Mouse (Mus musculus) liver, embryonic 14.5 days (tissue): ENCODE results near the gene Vkorc1. TPM values are rescaled to one million over a fixed set of nuclear protein-coding genes. Genes with fewer than 3 reads are reported as not detected.
A peak's percentile ranks its signal among the peaks of the same experiment; 100 is the strongest.

ENCODE experiments used
- ATAC-seq: fragments of 200-750 bp; cut with Nextera tagmentation; 2 replicates; pipeline ENCODE4 v1.8.0; 2017; ENCODE audit warnings: moderate number of reproducible peaks, mild to moderate bottlenecking, moderate library complexity; ENCODE audit not compliant: insufficient read depth
- DNase-seq, 3 experiments: peaks; one replicate each; pipeline ENCODE4 v3.0.0-alpha.2; 2012 to 2013; ENCODE audit warnings: low read depth in 3 of 3, low spot score in 3 of 3
- H3K27ac ChIP-seq: fragments of 300-500 bp; sonication (generic); 2 replicates; pipeline ENCODE4 v1.5.1; 2014; ENCODE audit warnings: moderate library complexity, mild to moderate bottlenecking, control low read depth, inconsistent platforms
- H3K27me3 ChIP-seq: fragments of 300-500 bp; sonication (generic); 2 replicates; pipeline ENCODE4 v1.6.1; 2014; ENCODE audit warnings: mild to moderate bottlenecking, low read length, moderate library complexity; ENCODE audit not compliant: control insufficient read depth, insufficient read depth
- H3K36me3 ChIP-seq: fragments of 300-500 bp; sonication (generic); replicated peaks from 2 replicates; pipeline ENCODE4 v1.6.1; 2014; ENCODE audit warnings: low read depth; ENCODE audit not compliant: control insufficient read depth, insufficient read depth
- H3K4me1 ChIP-seq, 2 experiments: fragments of 200-500 bp in 1 of 2; fragments of 300-500 bp in 1 of 2; sonication (generic) in 1 of 2; replicated peaks; 2 replicates each; pipeline ENCODE4 v1.6.1; 2012 to 2014; ENCODE audit warnings: antibody characterized with exemption in 1 of 2, inconsistent platforms in 1 of 2, low read length in 1 of 2; ENCODE audit not compliant: control insufficient read depth in 2 of 2, insufficient read depth in 2 of 2
- H3K4me2 ChIP-seq: fragments of 300-500 bp; sonication (generic); 2 replicates; pipeline ENCODE4 v1.6.1; 2014; ENCODE audit warnings: low read depth, mild to moderate bottlenecking, control low read depth, moderate library complexity
- H3K4me3 ChIP-seq, 2 experiments: fragments of 200-500 bp in 1 of 2; fragments of 300-500 bp in 1 of 2; sonication (generic) in 1 of 2; 2 replicates each; pipeline ENCODE4 v1.5.1; 2012 to 2014; ENCODE audit warnings: low read depth in 2 of 2, low read length in 2 of 2, mild to moderate bottlenecking in 2 of 2, control low read depth in 1 of 2, inconsistent platforms in 1 of 2, moderate library complexity in 1 of 2; ENCODE audit not compliant: insufficient read depth in 1 of 2
- H3K9ac ChIP-seq: fragments of 300-500 bp; sonication (generic); replicated peaks from 2 replicates; pipeline ENCODE4 v1.6.1; 2014; ENCODE audit warnings: mild to moderate bottlenecking, control low read depth, moderate library complexity
- H3K9me3 ChIP-seq: fragments of 300-500 bp; sonication (generic); 2 replicates; pipeline ENCODE4 v1.6.1; 2016; ENCODE audit warnings: low read length, mixed read lengths; ENCODE audit not compliant: control insufficient read depth
- CTCF ChIP-seq: IDR thresholded peaks from 2 replicates; pipeline ENCODE4 v1.5.1; 2016; ENCODE audit warnings: antibody characterized with exemption, low read depth, control low read depth
- EP300 ChIP-seq: IDR thresholded peaks from 2 replicates; pipeline ENCODE4 v1.6.1; 2016; ENCODE audit warnings: antibody characterized with exemption, low read depth
- WGBS: fragments of 180-500 bp; shearing (Covaris S2); extraction: QIAGEN DNeasy Blood & Tissue Kit; methylation state at CpG from one replicate; pipeline ENCODE4 v1.1.7; 2014; ENCODE audit not compliant: insufficient replicate concordance; 5-methylcytosine and 5-hydroxymethylcytosine counted together
- polyA plus RNA-seq, 2 experiments: library from polyadenylated mRNA; depleted of rRNA in 1 of 2; stranded (reverse) in 1 of 2; unstranded in 1 of 2; fragments of >200 nt; fragmentation: Nextera tagmentation in 1 of 2; extraction: Ambion mirVana in 1 of 2; gene quantifications; 2 replicates each; pipeline versions ENCODE4 v1.2.1 to v1.2.3; 2012 to 2014

Vkorc1 gene
- polyA plus RNA-seq, 2 experiments, result 74.0 to 107 TPM

DNA sequence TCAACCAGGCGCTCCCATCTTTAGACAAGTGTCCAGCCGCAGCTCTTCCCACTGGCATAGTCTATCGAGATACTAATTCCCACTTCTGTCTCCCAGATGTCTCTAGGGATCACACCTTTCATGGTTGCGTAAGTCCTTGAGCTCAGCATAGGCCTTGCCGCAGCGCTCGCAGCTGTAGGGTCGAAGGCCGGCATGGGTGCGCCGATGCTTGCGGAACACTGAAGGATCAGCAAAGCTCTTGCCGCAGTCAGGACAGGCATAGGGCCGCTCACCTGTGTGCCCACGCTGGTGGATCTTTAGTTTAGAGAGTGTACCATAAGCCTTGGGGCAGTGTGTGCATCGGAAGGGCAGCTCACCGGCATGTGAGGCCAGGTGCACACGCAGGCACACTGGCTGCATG, 27.8 kb downstream of the Vkorc1 start:
- Histone ChIP-seq H3K4me1 (peaks cover 7 to 8% of the 10 kb centered on the region in 2 experiments; a peak in 2 of 4 replicates), H3K9ac (no peak overlapping the region), H3K4me2 (no peak overlapping the region), H3K4me3 (no peak overlapping the region), H3K27ac (no peak overlapping the region), H3K36me3 (peaks cover 10% of the 10 kb centered on the region), H3K27me3 (no peaks in the 10 kb centered on the region), H3K9me3 (no peaks in the 10 kb centered on the region)
- ATAC-seq (no peak), DNase-seq (no peak)
- 91% methylated on average over 18 of the region's 18 CpGs for WGBS
- TF ChIP-seq EP300 (no peak), CTCF (no peak)

DNA sequence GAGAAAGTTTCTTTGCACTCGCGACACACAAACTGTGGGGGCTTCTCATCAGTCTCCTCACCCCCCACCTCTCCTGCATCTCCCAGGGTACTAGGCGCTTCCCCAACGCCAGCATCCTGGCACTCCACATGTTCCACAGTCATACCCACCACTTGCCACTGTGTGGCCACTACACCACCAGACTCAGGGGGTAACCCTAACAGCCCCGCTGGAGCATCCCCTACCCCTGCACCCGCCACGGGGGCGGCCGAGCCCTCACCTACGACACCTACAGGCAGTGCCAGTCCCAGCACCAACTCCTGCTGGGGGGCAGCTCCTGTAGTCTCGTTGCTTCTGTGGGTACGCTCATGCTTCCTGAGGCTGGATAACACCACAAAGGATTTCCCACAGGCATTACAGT, 29.0 kb downstream of the Vkorc1 start:
- Histone ChIP-seq H3K36me3 (peaks cover 10% of the 10 kb centered on the region), H3K4me3 (no peak overlapping the region)

DNA sequence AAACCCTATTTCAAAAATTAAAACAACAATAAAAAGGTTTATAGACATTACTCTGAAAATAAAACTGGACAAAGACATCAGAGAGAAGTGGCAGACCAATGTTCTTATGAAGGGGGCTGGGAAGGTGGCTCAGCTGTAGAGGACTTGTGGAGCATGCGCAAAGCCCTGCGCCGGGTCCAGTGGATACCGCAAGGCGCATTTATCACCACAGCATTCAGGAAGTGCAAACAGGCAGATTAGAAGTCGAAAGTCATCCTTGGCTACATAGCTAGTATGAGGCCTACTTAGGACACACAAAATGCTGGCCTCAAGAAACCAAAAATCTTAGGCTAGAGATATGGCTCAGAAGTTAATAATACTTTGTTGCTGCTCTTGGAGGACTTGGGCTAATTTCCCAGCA, 37.2 kb downstream of the Vkorc1 start:
- Histone ChIP-seq H3K9me3 (no peaks in the 10 kb centered on the region), H3K27ac (no peak overlapping the region), H3K4me1 (peaks cover 0 to 3% of the 10 kb centered on the region in 2 experiments; a peak in 1 of 4 replicates), H3K4me3 (no peak overlapping the region), H3K9ac (no peak overlapping the region), H3K36me3 (no peaks in the 10 kb centered on the region), H3K27me3 (no peaks in the 10 kb centered on the region), H3K4me2 (no peak overlapping the region)
- DNase-seq, result no peak
- 21% methylated on average over 6 of the region's 6 CpGs for WGBS
- peak; percentile 51; the same call in 1 of the 2 replicates for ATAC-seq
- TF ChIP-seq EP300 (no peak), CTCF (no peak)

More for the DNA sequence above, 29.0 kb downstream of the Vkorc1 start:
- no peak for TF ChIP-seq CTCF
- TF ChIP-seq EP300, result no peak
- no peaks in the 10 kb centered on the region for H3K27me3 ChIP-seq
- H3K9me3 ChIP-seq, result no peaks in the 10 kb centered on the region
- no peak overlapping the region for H3K4me2 ChIP-seq
- H3K4me1 ChIP-seq, result peaks cover 2% of the 10 kb centered on the region in 2 experiments; a peak in 1 of 4 replicates
- H3K27ac ChIP-seq, result no peak overlapping the region
- ATAC-seq (no peak), DNase-seq (no peak)
- H3K9ac ChIP-seq, result no peak overlapping the region
- WGBS, result 90% methylated on average over 12 of the region's 12 CpGs

- Histone ChIP-seq H3K4me1 (0 out of 4 replicates have a peak, but pooled peaks cover 0 to 7% of the 10 kb centered on the region in 2 experiments), H3K27ac (no peak overlapping the region), H3K9me3 (no peaks in the 10 kb centered on the region), H3K36me3 (no peaks in the 10 kb centered on the region), H3K4me3 (no peak overlapping the region), H3K4me2 (no peak overlapping the region), H3K27me3 (no peaks in the 10 kb centered on the region), H3K9ac (no peak overlapping the region)
- DNase-seq (no peak), ATAC-seq (no peak)
- no peak for TF ChIP-seq EP300
- no peak for TF ChIP-seq CTCF
- 63% methylated on average over 5 of the region's 5 CpGs for WGBS
These were observed 44.5 kb downstream of the Vkorc1 start for GRCm38 (mm10) chr7:127850906-127851305.

- Histone ChIP-seq H3K27me3 (no peaks in the 10 kb centered on the region), H3K4me3 (no peak overlapping the region), H3K9ac (no peak overlapping the region), H3K36me3 (no peaks in the 10 kb centered on the region), H3K4me1 (0 out of 4 replicates have a peak, but pooled peaks cover 0 to 7% of the 10 kb centered on the region in 2 experiments), H3K27ac (no peak overlapping the region), H3K4me2 (no peak overlapping the region), H3K9me3 (no peaks in the 10 kb centered on the region)
- ATAC-seq (peak; percentile 51; the same call in 1 of the 2 replicates), DNase-seq (no peak)
- no peak for TF ChIP-seq CTCF
- no peak for TF ChIP-seq EP300
- WGBS, result 35% methylated on average over 6 of the region's 6 CpGs
These were observed 45.2 kb downstream of the Vkorc1 start for GRCm38 (mm10) chr7:127849973-127850875.

Other genes with a start within 250 kb of the Vkorc1 start
- gene Bcl7c, start 186.7 kb downstream of the Vkorc1 start, polyA plus RNA-seq (2012; rRNA removed), result 11.6 and 12.5 TPM in 2 replicates
- 21.7 and 27.9 TPM in 2 replicates for gene Bcl7c, start 186.7 kb downstream of the Vkorc1 start, polyA plus RNA-seq (2014; fragmentation: Nextera tagmentation; extraction: Ambion mirVana)
- 2.6 and 4.3 TPM in 2 replicates for gene Ctf1, start 182.9 kb downstream of the Vkorc1 start, polyA plus RNA-seq (2012; rRNA removed)
- 1.7 and 2.5 TPM in 2 replicates for gene Ctf1, start 182.9 kb downstream of the Vkorc1 start, polyA plus RNA-seq (2014; fragmentation: Nextera tagmentation; extraction: Ambion mirVana)
- not detected in 2 replicates for gene Ctf2, start 163.5 kb downstream of the Vkorc1 start, polyA plus RNA-seq (2012; rRNA removed)
- gene Ctf2, start 163.5 kb downstream of the Vkorc1 start, polyA plus RNA-seq (2014; fragmentation: Nextera tagmentation; extraction: Ambion mirVana), result 0.05 and 0.15 TPM in 2 replicates
- gene Fbxl19, start 151.1 kb downstream of the Vkorc1 start, polyA plus RNA-seq (2012; rRNA removed), result 10.8 and 11.3 TPM in 2 replicates
- 0.85 and 1.1 TPM in 2 replicates for gene Fbxl19, start 151.1 kb downstream of the Vkorc1 start, polyA plus RNA-seq (2014; fragmentation: Nextera tagmentation; extraction: Ambion mirVana)
- 6.9 and 7.2 TPM in 2 replicates for gene Orai3, start 125.8 kb downstream of the Vkorc1 start, polyA plus RNA-seq (2012; rRNA removed)
- 3.9 and 4.9 TPM in 2 replicates for gene Orai3, start 125.8 kb downstream of the Vkorc1 start, polyA plus RNA-seq (2014; fragmentation: Nextera tagmentation; extraction: Ambion mirVana)
- gene Setd1a, start 118.9 kb downstream of the Vkorc1 start, polyA plus RNA-seq (2012; rRNA removed), result 5.7 TPM in 2 replicates
- gene Setd1a, start 118.9 kb downstream of the Vkorc1 start, polyA plus RNA-seq (2014; fragmentation: Nextera tagmentation; extraction: Ambion mirVana), result 10.5 and 12.3 TPM in 2 replicates
- 1.2 TPM in 1 of 2 replicates, not detected in the other for gene Gm49388, start 110.0 kb downstream of the Vkorc1 start, polyA plus RNA-seq (2012; rRNA removed)
- not detected in 2 replicates for gene Gm49388, start 110.0 kb downstream of the Vkorc1 start, polyA plus RNA-seq (2014; fragmentation: Nextera tagmentation; extraction: Ambion mirVana)
- gene Hsd3b7, start 95.0 kb downstream of the Vkorc1 start, polyA plus RNA-seq (2012; rRNA removed), result 44.8 and 45.5 TPM in 2 replicates
- 44.8 and 45.5 TPM in 2 replicates for gene Hsd3b7, start 95.0 kb downstream of the Vkorc1 start, polyA plus RNA-seq (2014; fragmentation: Nextera tagmentation; extraction: Ambion mirVana)
- gene Stx4a, start 71.3 kb downstream of the Vkorc1 start, polyA plus RNA-seq (2012; rRNA removed), result 20.4 and 34.9 TPM in 2 replicates
- 7.2 and 8.1 TPM in 2 replicates for gene Stx4a, start 71.3 kb downstream of the Vkorc1 start, polyA plus RNA-seq (2014; fragmentation: Nextera tagmentation; extraction: Ambion mirVana)
- gene Stx1b, start 71.1 kb downstream of the Vkorc1 start, polyA plus RNA-seq (2012; rRNA removed), result 0.95 and 1.1 TPM in 2 replicates
- gene Stx1b, start 71.1 kb downstream of the Vkorc1 start, polyA plus RNA-seq (2014; fragmentation: Nextera tagmentation; extraction: Ambion mirVana), result 0.05 and 0.21 TPM in 2 replicates
- 5.8 and 6.7 TPM in 2 replicates for gene Zfp646, start 19.4 kb downstream of the Vkorc1 start, polyA plus RNA-seq (2012; rRNA removed)
- 4.6 and 5.1 TPM in 2 replicates for gene Zfp646, start 19.4 kb downstream of the Vkorc1 start, polyA plus RNA-seq (2014; fragmentation: Nextera tagmentation; extraction: Ambion mirVana)
- 3.0 TPM in 2 replicates for gene Zfp668, start 18.8 kb downstream of the Vkorc1 start, polyA plus RNA-seq (2012; rRNA removed)
- gene Zfp668, start 18.8 kb downstream of the Vkorc1 start, polyA plus RNA-seq (2014; fragmentation: Nextera tagmentation; extraction: Ambion mirVana), result 3.9 and 4.3 TPM in 2 replicates
- gene Prss53, start 4.6 kb downstream of the Vkorc1 start, polyA plus RNA-seq (2012; rRNA removed), result 0.38 and 0.48 TPM in 2 replicates
- 0.05 and 0.29 TPM in 2 replicates for gene Prss53, start 4.6 kb downstream of the Vkorc1 start, polyA plus RNA-seq (2014; fragmentation: Nextera tagmentation; extraction: Ambion mirVana)
- not detected in 2 replicates for gene Gm21974, start 163 bp downstream of the Vkorc1 start, polyA plus RNA-seq (2012; rRNA removed)
- not detected in 2 replicates for gene Gm21974, start 163 bp downstream of the Vkorc1 start, polyA plus RNA-seq (2014; fragmentation: Nextera tagmentation; extraction: Ambion mirVana)
- 28.0 and 29.7 TPM in 2 replicates for gene Bckdk, start 8.5 kb upstream of the Vkorc1 start, polyA plus RNA-seq (2012; rRNA removed)
- gene Bckdk, start 8.5 kb upstream of the Vkorc1 start, polyA plus RNA-seq (2014; fragmentation: Nextera tagmentation; extraction: Ambion mirVana), result 68.3 and 76.0 TPM in 2 replicates
- gene Kat8, start 16.9 kb upstream of the Vkorc1 start, polyA plus RNA-seq (2012; rRNA removed), result 9.6 and 13.7 TPM in 2 replicates
- 15.7 and 17.6 TPM in 2 replicates for gene Kat8, start 16.9 kb upstream of the Vkorc1 start, polyA plus RNA-seq (2014; fragmentation: Nextera tagmentation; extraction: Ambion mirVana)
- gene Prss8, start 34.5 kb upstream of the Vkorc1 start, polyA plus RNA-seq (2012; rRNA removed), result 8.3 and 12.6 TPM in 2 replicates
- gene Prss8, start 34.5 kb upstream of the Vkorc1 start, polyA plus RNA-seq (2014; fragmentation: Nextera tagmentation; extraction: Ambion mirVana), result 9.8 and 10.3 TPM in 2 replicates
- gene Prss36, start 51.1 kb upstream of the Vkorc1 start, polyA plus RNA-seq (2012; rRNA removed), result 2.0 and 2.3 TPM in 2 replicates
- gene Prss36, start 51.1 kb upstream of the Vkorc1 start, polyA plus RNA-seq (2014; fragmentation: Nextera tagmentation; extraction: Ambion mirVana), result 3.0 TPM in 2 replicates
- 169 and 278 TPM in 2 replicates for gene Fus, start 71.8 kb upstream of the Vkorc1 start, polyA plus RNA-seq (2012; rRNA removed)
- 15.8 and 17.1 TPM in 2 replicates for gene Fus, start 71.8 kb upstream of the Vkorc1 start, polyA plus RNA-seq (2014; fragmentation: Nextera tagmentation; extraction: Ambion mirVana)
- gene Pycard, start 98.2 kb upstream of the Vkorc1 start, polyA plus RNA-seq (2012; rRNA removed), result 13.8 and 20.2 TPM in 2 replicates
- 37.1 and 39.3 TPM in 2 replicates for gene Pycard, start 98.2 kb upstream of the Vkorc1 start, polyA plus RNA-seq (2014; fragmentation: Nextera tagmentation; extraction: Ambion mirVana)
- gene Trim72, start 108.3 kb upstream of the Vkorc1 start, polyA plus RNA-seq (2012; rRNA removed), result 0.03 and 0.04 TPM in 2 replicates
- gene Trim72, start 108.3 kb upstream of the Vkorc1 start, polyA plus RNA-seq (2014; fragmentation: Nextera tagmentation; extraction: Ambion mirVana), result not detected in 2 replicates
- gene Itgam, start 167.0 kb upstream of the Vkorc1 start, polyA plus RNA-seq (2012; rRNA removed), result 1.9 and 2.7 TPM in 2 replicates
- 1.1 and 1.5 TPM in 2 replicates for gene Itgam, start 167.0 kb upstream of the Vkorc1 start, polyA plus RNA-seq (2014; fragmentation: Nextera tagmentation; extraction: Ambion mirVana)
- gene Gm49368, start 167.1 kb upstream of the Vkorc1 start, polyA plus RNA-seq (2012; rRNA removed), result 0.02 TPM in 1 of 2 replicates, not detected in the other
- gene Gm49368, start 167.1 kb upstream of the Vkorc1 start, polyA plus RNA-seq (2014; fragmentation: Nextera tagmentation; extraction: Ambion mirVana), result 0.03 TPM in 1 of 2 replicates, not detected in the other
- 0.09 and 0.16 TPM in 2 replicates for gene Itgax, start 233.9 kb upstream of the Vkorc1 start, polyA plus RNA-seq (2012; rRNA removed)
- gene Itgax, start 233.9 kb upstream of the Vkorc1 start, polyA plus RNA-seq (2014; fragmentation: Nextera tagmentation; extraction: Ambion mirVana), result 0.10 and 0.16 TPM in 2 replicates